Mouse (Mus musculus): ENCODE results near the gene Poln. TPM values are rescaled to one million over a fixed set of nuclear protein-coding genes. Genes with fewer than 3 reads are reported as not detected.

Poln gene
- total RNA-seq, 2 experiments from 2014 or later: 1.2 to 1.8 TPM

- no peak for DNase-seq
These were observed 63.6 kb downstream of the Poln start for GRCm38 (mm10) chr5:34105681-34106080.

GRCm38 (mm10) chr5:34097333-34097732 lies 71.9 kb downstream of the Poln start:
- DNase-seq: peak; percentile 8

GRCm38 (mm10) chr5:34093021-34093420 lies 76.2 kb downstream of the Poln start:
- no peak for DNase-seq

- no peak for DNase-seq
These were observed 136.7 kb downstream of the Poln start for GRCm38 (mm10) chr5:34032520-34032919.

DNA sequence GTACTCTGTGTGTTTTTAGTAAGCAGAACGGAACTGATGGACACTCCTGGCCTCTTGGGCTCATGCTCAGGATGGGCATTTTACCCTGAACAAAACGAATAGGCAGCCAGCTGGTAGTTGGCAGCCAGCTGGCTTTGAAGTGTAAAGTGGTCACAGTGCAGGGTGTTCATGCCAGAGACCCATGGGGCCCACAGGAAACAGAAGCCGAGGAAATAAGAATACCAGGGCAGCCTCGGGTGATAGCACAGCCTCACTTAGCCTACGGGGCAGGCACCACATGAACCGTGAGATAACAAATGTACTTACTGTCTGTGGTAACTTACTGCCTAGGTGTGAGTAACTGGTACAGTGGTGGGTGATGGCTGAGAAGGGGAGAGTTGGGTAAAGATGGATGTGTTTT lies 138.2 kb downstream of the Poln start:
- DNase-seq: no peak

DNA sequence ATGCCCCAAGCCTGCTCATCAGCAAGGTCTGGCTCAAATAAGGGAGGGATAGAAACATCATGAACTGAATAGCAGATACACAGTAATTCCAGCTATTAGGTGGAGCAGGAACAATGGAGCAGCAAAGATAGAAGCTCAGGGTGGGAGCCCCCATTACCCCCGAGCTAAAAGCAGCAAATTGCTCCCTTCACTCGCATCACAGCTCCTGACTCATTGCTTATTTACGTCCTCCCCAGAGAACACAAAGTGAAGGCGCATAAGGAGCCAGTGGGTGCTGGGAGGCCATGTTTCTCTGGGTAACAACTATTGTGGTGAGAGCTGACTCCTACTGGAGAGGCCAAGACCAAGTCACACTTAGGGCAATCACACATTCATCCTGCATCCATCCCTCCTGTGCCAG lies 139.1 kb downstream of the Poln start:
- no peak for DNase-seq

DNA sequence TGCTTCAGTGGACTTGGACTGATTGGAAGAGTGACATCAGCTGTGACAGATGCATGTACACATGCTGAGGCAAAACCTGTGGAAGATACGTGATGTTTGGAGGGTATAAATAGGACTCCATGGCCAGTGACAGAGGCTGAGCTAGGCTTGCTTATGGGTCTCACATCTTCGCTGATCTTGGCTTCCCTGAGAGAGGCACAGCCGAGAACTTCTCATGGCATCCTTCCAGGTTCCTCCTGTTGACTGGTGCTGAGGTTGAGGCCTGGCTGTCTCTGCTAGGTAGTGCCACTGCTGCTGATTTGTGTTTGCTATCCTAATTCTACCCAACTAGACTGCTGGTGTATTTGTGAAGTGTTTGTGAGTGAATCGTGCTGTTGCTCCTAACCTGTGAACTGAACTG lies 150.3 kb downstream of the Poln start:
- no peak for DNase-seq

DNA sequence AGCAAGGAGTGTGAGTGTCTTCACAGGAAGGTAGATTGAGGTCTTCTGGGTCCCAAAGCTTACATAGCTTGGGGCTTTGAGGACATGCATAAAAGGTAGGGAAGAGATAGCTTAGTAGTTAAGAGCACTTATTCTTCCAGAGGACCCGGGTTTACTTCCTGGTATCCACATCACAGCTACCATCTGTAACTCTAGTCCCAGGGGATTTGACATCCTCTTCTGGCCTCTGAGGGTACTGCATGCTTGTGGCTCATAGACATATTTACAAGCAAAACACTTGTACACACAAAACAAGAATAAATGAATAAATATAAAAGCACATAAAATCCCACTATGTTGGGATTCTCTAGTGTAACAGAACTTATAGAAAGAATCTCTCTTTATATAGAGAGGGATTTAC lies 154.6 kb downstream of the Poln start:
- no peak for DNase-seq

DNA sequence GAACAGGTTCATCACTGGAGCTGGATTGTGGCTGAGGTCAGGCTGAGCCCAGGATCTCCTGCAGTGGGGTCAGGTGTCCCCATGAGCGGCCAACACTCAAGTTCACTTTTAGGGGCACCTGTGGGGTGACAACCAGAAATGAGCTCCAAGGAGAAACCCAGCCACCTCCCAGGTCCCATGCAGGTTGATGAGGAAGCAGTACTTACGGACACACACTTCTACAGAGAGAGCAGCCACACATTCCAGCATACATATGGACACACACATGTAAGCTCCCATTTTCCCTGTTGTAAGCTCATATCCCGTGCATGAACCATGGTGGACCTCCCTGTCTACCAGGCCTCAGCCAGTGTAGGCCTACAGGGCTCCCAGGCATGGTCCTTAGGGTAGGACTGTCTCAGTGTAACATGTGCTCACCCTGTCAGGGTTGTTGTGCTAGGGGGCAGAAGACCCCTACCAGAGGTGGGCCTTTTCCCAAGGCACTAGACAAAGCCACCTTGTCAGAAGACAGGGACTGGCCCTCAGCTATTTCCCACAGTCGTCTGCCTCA lies 161.8 kb downstream of the Poln start:
- no peak for DNase-seq

DNA sequence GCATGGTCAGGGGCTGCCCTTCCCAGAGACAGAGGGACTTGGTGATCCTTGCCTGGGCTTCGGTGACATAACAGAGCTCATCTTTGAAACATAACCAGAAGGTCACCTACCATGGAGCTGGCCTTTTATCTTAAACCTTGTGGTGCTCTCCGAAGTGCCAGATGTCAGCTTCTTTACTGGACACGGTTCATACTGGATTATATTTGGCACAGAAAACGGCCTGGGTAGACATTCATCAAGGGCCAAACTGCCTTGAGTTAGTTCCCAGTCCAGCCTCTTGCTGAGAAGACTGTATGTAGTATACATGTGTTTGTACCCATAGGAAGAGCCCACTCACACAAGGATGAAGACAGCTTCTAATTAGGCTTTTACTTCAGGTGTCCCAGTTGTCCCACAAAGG lies 162.4 kb downstream of the Poln start:
- DNase-seq: no peak

GRCm38 (mm10) chr5:34004618-34005017 lies 164.6 kb downstream of the Poln start:
- DNase-seq: no peak

DNA sequence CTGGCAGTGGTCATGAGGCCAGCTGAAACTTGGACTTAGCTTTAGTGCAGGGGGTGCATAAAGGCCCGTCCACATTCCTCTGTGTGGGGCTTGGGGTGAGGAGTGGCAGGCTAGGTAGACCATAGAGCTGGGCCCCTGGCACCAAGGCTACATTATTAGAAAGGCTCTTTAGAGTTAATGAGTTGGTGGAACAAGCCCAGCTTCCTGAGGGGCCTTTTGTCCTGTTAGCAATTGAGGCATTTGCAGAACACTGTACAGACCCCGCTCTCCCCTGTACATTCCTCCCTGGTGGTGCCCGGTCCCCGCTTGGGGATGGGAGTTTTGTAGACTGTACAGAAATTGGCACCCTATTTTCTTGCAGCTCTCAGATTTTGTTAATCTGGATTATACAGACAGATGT lies 166.6 kb downstream of the Poln start:
- no peak for DNase-seq

GRCm38 (mm10) chr5:34001401-34001800 lies 167.8 kb downstream of the Poln start:
- no peak for DNase-seq

- DNase-seq: no peak
These were observed 168.4 kb downstream of the Poln start for GRCm38 (mm10) chr5:34000809-34001208.

DNA sequence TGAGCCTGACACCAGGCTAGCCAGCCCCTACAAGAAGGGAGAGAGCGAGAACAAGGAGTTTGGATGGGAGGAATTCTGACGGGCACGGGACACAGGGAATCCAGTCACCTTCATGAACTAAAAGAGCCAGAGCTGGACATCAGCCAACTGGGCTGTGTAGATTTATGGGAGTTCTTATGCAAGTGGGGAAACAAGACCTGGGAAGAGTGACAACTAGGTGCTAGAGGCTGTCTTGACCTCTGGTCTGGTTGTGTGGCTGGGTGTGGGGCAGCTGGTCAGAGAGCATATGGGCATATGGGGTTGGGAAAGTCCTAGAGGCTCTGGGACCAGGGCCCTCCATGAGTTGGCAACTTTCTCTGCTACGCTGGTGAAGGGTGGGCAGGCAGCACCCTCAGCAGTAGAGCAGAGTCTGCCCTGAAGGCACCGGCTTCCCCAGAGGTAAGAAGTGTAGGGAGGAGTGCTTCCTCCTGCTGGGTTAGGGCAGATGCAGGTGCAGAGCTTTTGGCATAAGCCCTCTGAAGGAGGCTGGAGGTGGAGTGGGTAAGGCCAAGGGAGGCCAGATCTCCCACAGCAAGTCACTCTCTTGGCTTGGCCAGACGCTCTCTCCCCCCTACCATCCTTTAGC lies 169.7 kb downstream of the Poln start:
- DNase-seq: no peak

- no peak for DNase-seq
These were observed 170.8 kb downstream of the Poln start for GRCm38 (mm10) chr5:33998505-33998877.

DNA sequence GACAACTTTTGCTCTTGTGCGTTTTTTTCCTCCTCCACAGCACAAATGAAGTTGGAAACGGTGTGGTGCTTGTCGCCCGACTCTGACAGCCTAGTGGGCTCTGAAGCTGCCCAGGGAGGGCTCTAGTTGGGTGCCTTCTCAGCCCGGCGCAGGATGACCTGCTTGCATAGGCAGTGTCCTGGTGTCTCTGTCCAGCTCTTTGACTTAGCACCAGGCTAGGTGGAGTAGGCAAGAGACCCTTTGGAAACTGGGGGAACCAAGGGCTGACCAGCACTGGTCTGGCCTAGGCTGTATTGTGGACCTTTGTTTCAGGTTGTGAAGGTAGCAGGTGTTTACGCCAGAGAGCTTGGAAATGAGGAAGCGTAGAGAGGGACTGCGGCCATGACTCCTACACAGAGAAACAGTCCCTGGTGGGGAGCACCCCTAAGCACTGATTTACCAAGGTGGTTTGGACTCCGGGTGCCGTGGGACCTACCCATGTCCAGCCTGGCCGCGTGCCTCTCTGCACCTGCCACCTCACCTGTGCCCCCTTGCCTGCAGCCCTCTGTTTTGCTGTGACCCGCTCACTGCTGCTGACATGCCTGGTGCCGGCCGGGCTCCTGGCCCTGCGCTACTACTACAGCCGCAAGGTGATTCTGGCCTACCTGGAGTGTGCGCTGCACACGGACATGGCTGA lies 171.3 kb downstream of the Poln start:
- DNase-seq: no peak

DNA sequence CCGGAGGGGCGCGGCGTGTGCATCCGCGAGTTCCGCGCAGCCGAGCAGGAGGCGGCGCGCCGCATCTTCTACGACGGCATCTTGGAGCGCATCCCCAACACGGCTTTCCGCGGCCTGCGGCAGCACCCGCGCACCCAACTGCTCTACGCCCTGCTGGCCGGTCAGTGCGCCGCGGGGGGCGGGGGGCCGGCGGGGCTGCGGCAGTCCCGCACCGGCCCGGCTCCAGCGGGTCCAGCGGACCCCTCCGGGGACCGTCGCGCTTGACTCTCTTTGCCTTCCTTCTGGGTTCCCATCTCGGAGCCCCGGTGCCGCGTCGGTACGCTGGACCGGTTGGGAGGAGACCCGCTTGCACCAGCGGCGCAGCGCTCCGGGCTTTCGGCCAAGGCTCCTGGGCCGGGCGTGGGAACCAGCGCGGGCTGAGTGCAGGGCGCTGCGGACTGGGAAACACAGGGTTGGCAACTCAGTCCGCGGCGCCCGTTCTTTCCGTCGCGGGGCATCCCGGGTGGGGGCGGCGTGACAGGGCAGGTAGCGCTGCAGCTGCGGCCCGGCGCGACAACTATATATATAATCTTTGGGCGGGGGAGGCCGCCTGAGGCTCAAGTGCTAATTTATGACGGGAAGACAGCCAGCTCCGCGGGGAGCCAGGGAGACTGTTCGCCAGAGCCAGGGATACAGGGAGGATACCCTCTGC lies 172.1 kb downstream of the Poln start:
- DNase-seq: peak; percentile 54

DNA sequence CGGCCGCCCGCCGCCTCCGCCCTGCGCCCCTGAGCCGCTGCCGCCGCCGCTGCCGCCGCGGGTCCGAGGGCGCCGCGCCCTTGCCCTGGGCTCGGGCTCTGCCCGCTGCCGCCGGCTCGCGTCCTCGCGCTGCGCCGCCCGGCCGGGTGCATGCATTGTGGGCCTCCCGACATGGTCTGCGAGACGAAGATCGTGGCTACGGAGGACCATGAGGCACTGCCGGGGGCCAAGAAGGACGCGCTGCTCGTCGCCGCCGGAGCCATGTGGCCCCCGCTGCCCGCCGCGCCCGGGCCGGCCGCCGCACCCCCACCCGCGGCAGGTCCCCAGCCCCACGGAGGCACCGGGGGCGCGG lies 172.6 kb downstream of the Poln start:
- DNase-seq: no peak

- DNase-seq: peak; percentile 32
These were observed 173.2 kb downstream of the Poln start, which contains the start of gene Nat8l for GRCm38 (mm10) chr5:33995843-33996693. Gene Nat8l (plus strand): TSS chr5:33995984.

DNA sequence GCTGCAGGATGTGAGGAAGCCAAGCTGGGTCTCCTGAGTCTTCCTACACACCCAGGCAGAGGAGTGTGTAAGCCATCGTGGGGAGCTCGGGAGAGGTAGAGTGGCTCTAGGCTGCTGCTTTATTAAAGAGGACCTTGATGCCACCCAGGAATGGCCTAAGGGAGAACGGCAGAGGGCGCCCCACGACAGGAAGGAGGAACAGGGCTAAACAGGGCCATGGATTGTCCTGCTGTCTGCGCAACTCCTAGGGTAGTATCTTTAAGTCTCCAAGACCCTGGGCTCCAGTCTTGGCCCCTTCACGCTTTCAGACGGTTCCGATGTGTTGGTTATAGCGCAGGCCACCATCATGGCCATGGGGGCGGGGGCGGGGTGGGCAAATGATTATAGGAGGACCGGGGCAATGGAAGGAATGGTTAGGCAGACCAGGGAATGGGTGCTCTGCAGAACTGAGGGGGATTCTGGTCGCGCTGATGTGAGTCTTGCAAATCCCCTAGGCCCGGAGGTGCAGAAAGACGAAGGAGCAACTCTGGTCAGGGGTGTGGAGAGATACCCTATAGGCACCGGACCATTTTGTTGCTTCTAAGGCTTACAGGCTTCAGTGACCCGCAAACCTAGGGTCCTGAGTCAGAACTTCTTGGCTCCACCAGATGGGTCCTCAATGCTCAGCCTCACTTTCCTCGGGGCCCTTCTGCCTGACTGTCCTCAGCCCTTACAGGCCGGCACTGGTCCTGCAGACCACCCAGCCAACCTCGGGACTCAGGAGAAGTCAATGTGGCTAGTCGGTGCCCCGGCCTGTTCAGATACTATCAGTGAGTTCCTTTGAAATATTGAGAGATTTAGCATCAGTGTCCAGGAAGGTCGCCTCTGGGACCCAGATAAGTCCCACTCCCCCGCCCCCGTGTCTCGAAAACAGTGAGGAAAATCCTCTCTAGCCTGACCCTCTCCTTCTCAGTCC lies 174.3 kb downstream of the Poln start:
- DNase-seq: no peak

Measured in gastrocnemius, postnatal 10 days (tissue).